Mouse (Mus musculus): ENCODE data around the gene Fbxo24.

DNA sequence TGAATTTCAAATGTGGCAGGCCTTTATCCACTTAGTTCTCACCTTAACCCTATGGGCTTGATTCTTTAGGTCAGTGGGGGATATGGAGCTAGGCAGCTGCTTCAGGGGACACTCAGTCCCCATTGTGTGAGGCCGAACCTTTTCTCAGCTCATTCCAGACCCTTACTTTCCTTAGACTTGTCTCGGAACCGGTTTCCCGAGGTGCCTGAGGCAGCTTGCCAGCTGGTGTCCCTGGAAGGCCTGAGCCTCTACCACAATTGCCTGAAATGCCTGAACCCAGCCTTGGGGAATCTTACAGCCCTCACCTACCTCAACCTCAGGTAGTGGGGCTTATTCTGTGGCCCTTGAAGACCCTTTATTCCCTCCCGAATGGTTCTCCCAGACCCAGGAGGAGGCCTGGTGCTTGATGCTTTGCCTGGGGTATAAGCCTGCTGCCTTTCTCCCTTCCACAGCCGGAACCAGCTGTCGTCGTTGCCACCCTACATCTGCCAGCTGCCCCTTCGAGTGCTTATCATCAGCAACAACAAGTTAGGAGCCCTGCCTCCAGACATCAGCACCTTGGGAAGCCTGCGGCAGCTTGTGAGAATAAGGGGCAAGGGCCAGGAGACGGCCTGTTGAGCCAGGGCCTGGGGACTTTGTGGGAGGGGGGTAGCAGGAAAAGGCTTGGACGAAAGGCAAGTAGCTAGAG, 4.7 kb upstream of the Fbxo24 start:
- TF ChIP-seq CTCF (IDR thresholded peaks at IDR 0.05; ENCODE audit: borderline replicate concordance, control insufficient read depth, extremely low read depth, insufficient read depth, low read length, poor library complexity) (no peak), POLR2A (IDR thresholded peaks at IDR 0.05; ENCODE audit: control insufficient read depth, extremely low read depth, insufficient read depth, low read length, poor library complexity) (no peak)

All from thymus, adult 2 months (tissue).